Comparison of ENCODE assay signal across 8 mouse cellular contexts in genomic region chr7:112427357-112428157, GRCm38 (mm10). TPM values are rescaled to one million over a fixed set of nuclear protein-coding genes. Genes with fewer than 3 reads are reported as not detected.
DNase-seq lines count a peak whose midpoint lies in the region; ATAC-seq lines count a peak whose summit lies in the region.

Gene Parva, plus strand, starts transcription at chr7:112427505.

- H3K27me3 ChIP-seq in forebrain, embryonic 12.5 days: peaks cover 20% of the 10 kb centered on the region
- H3K27me3 ChIP-seq in heart, embryonic 13.5 days (replicated peaks): no peaks in the 10 kb centered on the region
- peaks cover 29% of the 10 kb centered on the region for H3K27me3 ChIP-seq in liver, embryonic 13.5 days
- H3K27me3 ChIP-seq in neural tube, embryonic 15.5 days (replicated peaks): no peaks in the 10 kb centered on the region

- H3K4me1 ChIP-seq in forebrain, embryonic 12.5 days: peaks cover 17% of the 10 kb centered on the region
- H3K4me1 ChIP-seq in heart, embryonic 13.5 days: peaks cover 24% of the 10 kb centered on the region
- no peaks in the 10 kb centered on the region for H3K4me1 ChIP-seq in liver, embryonic 13.5 days (replicated peaks)
- peaks cover 18% of the 10 kb centered on the region; the same call in 1 of the 2 replicates for H3K4me1 ChIP-seq in neural tube, embryonic 15.5 days

- H3K9me3 ChIP-seq in forebrain, embryonic 12.5 days: no peaks in the 10 kb centered on the region; the same call in 1 of the 2 replicates
- 0 out of 2 replicates have a peak, but pooled peaks cover 5% of the 10 kb centered on the region for H3K9me3 ChIP-seq in heart, embryonic 13.5 days
- no peaks in the 10 kb centered on the region for H3K9me3 ChIP-seq in liver, embryonic 13.5 days (replicated peaks)
- H3K9me3 ChIP-seq in neural tube, embryonic 15.5 days (replicated peaks): 0 out of 2 replicates have a peak, but pooled peaks cover 3% of the 10 kb centered on the region

- H3K27ac ChIP-seq in forebrain, embryonic 12.5 days: peak within 1 kb of the TSS; percentile 86
- peak within 1 kb of the TSS; percentile 98 for H3K27ac ChIP-seq in heart, embryonic 13.5 days (replicated peaks)
- H3K27ac ChIP-seq in liver, embryonic 13.5 days: peak within 1 kb of the TSS; percentile 56
- H3K27ac ChIP-seq in neural tube, embryonic 15.5 days (replicated peaks): peak within 1 kb of the TSS; percentile 82

- peak; percentile 75 for DNase-seq in 3T3-L1 (ENCODE audit: low read depth, low spot score)
- peak; percentile 75 for DNase-seq in brain, adult 2 months (ENCODE audit: low read depth, low spot score)
- DNase-seq in kidney, postnatal 10 days: peak; percentile 91
- no peak for DNase-seq in liver, embryonic 13.5 days

- H3K36me3 ChIP-seq in forebrain, embryonic 12.5 days (replicated peaks): no peaks in the 10 kb centered on the region
- H3K36me3 ChIP-seq in heart, embryonic 13.5 days: 0 out of 2 replicates have a peak, but pooled peaks cover 5% of the 10 kb centered on the region
- H3K36me3 ChIP-seq in liver, embryonic 13.5 days: no peaks in the 10 kb centered on the region
- H3K36me3 ChIP-seq in neural tube, embryonic 15.5 days: no peaks in the 10 kb centered on the region

- WGBS in forebrain, embryonic 12.5 days: 2% methylated on average over 48 of the region's 49 CpGs
- 1% methylated on average over 49 of the region's 49 CpGs for WGBS in heart, embryonic 13.5 days
- 2% methylated on average over 47 of the region's 49 CpGs for WGBS in liver, embryonic 13.5 days (ENCODE audit: insufficient replicate concordance)
- under 1% methylated on average over 48 of the region's 49 CpGs for WGBS in neural tube, embryonic 15.5 days

- peak within 1 kb of the TSS; percentile 62 for H3K4me3 ChIP-seq in forebrain, embryonic 12.5 days (replicated peaks)
- H3K4me3 ChIP-seq in heart, embryonic 13.5 days: peak within 1 kb of the TSS; percentile 74
- H3K4me3 ChIP-seq in liver, embryonic 13.5 days (replicated peaks): peak within 1 kb of the TSS; percentile 50
- peak within 1 kb of the TSS; percentile 59 for H3K4me3 ChIP-seq in neural tube, embryonic 15.5 days (replicated peaks)

- ATAC-seq in forebrain, embryonic 12.5 days (ENCODE audit: low FRiP score): peak; percentile 89
- ATAC-seq in heart, embryonic 13.5 days (ENCODE audit: extremely low read depth, insufficient number of reproducible peaks, low FRiP score, low TSS enrichment): peak; percentile 78
- ATAC-seq in liver, embryonic 13.5 days (ENCODE audit: low read depth): no peak
- ATAC-seq in neural tube, embryonic 15.5 days (ENCODE audit: low FRiP score): peak; percentile 87
- ATAC-seq in megakaryocyte progenitor cell, adult 5-6 weeks (replicated peaks; ENCODE audit: poor library complexity): no peak

- peak within 1 kb of the TSS; percentile 80 for H3K9ac ChIP-seq in forebrain, embryonic 12.5 days
- H3K9ac ChIP-seq in heart, embryonic 13.5 days: peak within 1 kb of the TSS; percentile 91
- H3K9ac ChIP-seq in liver, embryonic 13.5 days: peak within 1 kb of the TSS; percentile 59
- peak within 1 kb of the TSS; percentile 60 for H3K9ac ChIP-seq in neural tube, embryonic 15.5 days (replicated peaks)

- H3K4me2 ChIP-seq in forebrain, embryonic 12.5 days: peak within 1 kb of the TSS; percentile 85
- peak within 1 kb of the TSS; percentile 82 for H3K4me2 ChIP-seq in heart, embryonic 13.5 days
- H3K4me2 ChIP-seq in liver, embryonic 13.5 days: peak within 1 kb of the TSS; percentile 54
- H3K4me2 ChIP-seq in neural tube, embryonic 15.5 days: peak within 1 kb of the TSS; percentile 95

RNA-seq across cellular contexts. Expression of gene Parva, which starts in this region (rescaled TPM):
- 51.9 and 54.6 TPM in 2 replicates for polyA plus RNA-seq in forebrain, embryonic 12.5 days (2016; fragmentation: Nextera tagmentation; extraction: Ambion mirVana)
- 81.5 and 83.7 TPM in 2 replicates for polyA plus RNA-seq in heart, embryonic 13.5 days (2015; fragmentation: Nextera tagmentation; extraction: Ambion mirVana)
- 8.1 and 9.8 TPM in 2 replicates for polyA plus RNA-seq in liver, embryonic 13.5 days (2015; fragmentation: Nextera tagmentation; extraction: Ambion mirVana)
- 23.7 and 33.5 TPM in 2 replicates for polyA plus RNA-seq in neural tube, embryonic 15.5 days (2015; fragmentation: Nextera tagmentation; extraction: Ambion mirVana)
- not detected in 2 replicates for total RNA-seq in megakaryocyte progenitor cell, adult 5-6 weeks (2015)
- not detected in 2 replicates for total RNA-seq in megakaryocyte progenitor cell, adult 5-6 weeks (2017)

Comparison
In these comparisons a context has a peak if more than half of its experiments do, and no peak if none do; other contexts are left out.
1. ATAC-seq: peak in forebrain, embryonic 12.5 days (single experiment), heart, embryonic 13.5 days (single experiment) and neural tube, embryonic 15.5 days (single experiment); none in liver, embryonic 13.5 days (single experiment) and megakaryocyte progenitor cell, adult 5-6 weeks (single experiment).
2. Peak in every context shown above with its lines, with median percentiles within 50 percentile points of each other: H3K27ac ChIP-seq, H3K4me2 ChIP-seq, H3K4me3 ChIP-seq and H3K9ac ChIP-seq.